Mouse (Mus musculus): ENCODE measurements around the gene Catsper3. TPM values are rescaled to one million over a fixed set of nuclear protein-coding genes. Genes with fewer than 3 reads are reported as not detected.
A peak's percentile ranks its signal among the peaks of the same experiment; 100 is the strongest.

Gene Catsper3
- polyA plus RNA-seq, 1 experiment = not detected

- H3K27me3 ChIP-seq (replicated peaks) = peaks cover 92% of the 10 kb centered on the region
- no peak overlapping the region for H3K4me3 ChIP-seq (replicated peaks)
- no peaks in the 10 kb centered on the region for H3K36me3 ChIP-seq (replicated peaks; ENCODE audit: low read length)
- TF ChIP-seq FLI1 (IDR thresholded peaks at IDR 0.05; ENCODE audit: low read length) (no peak), GATA1 (IDR thresholded peaks at IDR 0.05; ENCODE audit: borderline replicate concordance, low read length) (no peak)
- H3K4me1 ChIP-seq = peaks cover 29% of the 10 kb centered on the region
- H3K9me3 ChIP-seq = 0 out of 2 replicates have a peak, but pooled peaks cover 3% of the 10 kb centered on the region
These were observed 40.9 kb downstream of the Catsper3 start for GRCm38 (mm10) chr13:55825245-55825681.

GRCm38 (mm10) chr13:55826008-55826671 lies 41.8 kb downstream of the Catsper3 start:
- peaks cover 32% of the 10 kb centered on the region for H3K4me1 ChIP-seq
- TF ChIP-seq FLI1 (IDR thresholded peaks at IDR 0.05; ENCODE audit: low read length) (no peak), GATA1 (IDR thresholded peaks at IDR 0.05; ENCODE audit: borderline replicate concordance, low read length) (no peak)
- H3K4me3 ChIP-seq (replicated peaks) = no peak overlapping the region
- H3K27me3 ChIP-seq (replicated peaks) = peaks cover 94% of the 10 kb centered on the region
- H3K36me3 ChIP-seq (replicated peaks; ENCODE audit: low read length) = no peaks in the 10 kb centered on the region
- 0 out of 2 replicates have a peak, but pooled peaks cover 3% of the 10 kb centered on the region for H3K9me3 ChIP-seq

GRCm38 (mm10) chr13:55826796-55827678 lies 42.7 kb downstream of the Catsper3 start:
- H3K27me3 ChIP-seq (replicated peaks) = peaks cover 94% of the 10 kb centered on the region
- H3K9me3 ChIP-seq = 0 out of 2 replicates have a peak, but pooled peaks cover 3% of the 10 kb centered on the region
- TF ChIP-seq FLI1 (IDR thresholded peaks at IDR 0.05; ENCODE audit: low read length) (no peak), GATA1 (IDR thresholded peaks at IDR 0.05; ENCODE audit: borderline replicate concordance, low read length) (no peak)
- peaks cover 32% of the 10 kb centered on the region for H3K4me1 ChIP-seq
- H3K4me3 ChIP-seq (replicated peaks) = no peak overlapping the region
- no peaks in the 10 kb centered on the region for H3K36me3 ChIP-seq (replicated peaks; ENCODE audit: low read length)

GRCm38 (mm10) chr13:55827679-55828140 lies 43.3 kb downstream of the Catsper3 start:
- Histone ChIP-seq H3K4me3 (replicated peaks) (peak overlapping the region; percentile 81), H3K9me3 (0 out of 2 replicates have a peak, but pooled peaks cover 3% of the 10 kb centered on the region), H3K36me3 (replicated peaks; ENCODE audit: low read length) (no peaks in the 10 kb centered on the region), H3K27me3 (replicated peaks) (peaks cover 94% of the 10 kb centered on the region), H3K4me1 (peaks cover 32% of the 10 kb centered on the region)
- TF ChIP-seq FLI1 (IDR thresholded peaks at IDR 0.05; ENCODE audit: low read length) (no peak), GATA1 (IDR thresholded peaks at IDR 0.05; ENCODE audit: borderline replicate concordance, low read length) (no peak)

GRCm38 (mm10) chr13:55828141-55829017 lies 44.0 kb downstream of the Catsper3 start:
- Histone ChIP-seq H3K4me1 (peaks cover 32% of the 10 kb centered on the region), H3K36me3 (replicated peaks; ENCODE audit: low read length) (no peaks in the 10 kb centered on the region), H3K9me3 (0 out of 2 replicates have a peak, but pooled peaks cover 3% of the 10 kb centered on the region), H3K27me3 (replicated peaks) (peaks cover 94% of the 10 kb centered on the region), H3K4me3 (replicated peaks) (peak overlapping the region; percentile 81)
- no peak for TF ChIP-seq FLI1 (IDR thresholded peaks at IDR 0.05; ENCODE audit: low read length)

GRCm38 (mm10) chr13:55829018-55829655 lies 44.8 kb downstream of the Catsper3 start:
- peaks cover 32% of the 10 kb centered on the region for H3K4me1 ChIP-seq
- H3K9me3 ChIP-seq = 0 out of 2 replicates have a peak, but pooled peaks cover 3% of the 10 kb centered on the region
- no peak overlapping the region for H3K4me3 ChIP-seq (replicated peaks)
- TF ChIP-seq FLI1 (IDR thresholded peaks at IDR 0.05; ENCODE audit: low read length) (no peak), GATA1 (IDR thresholded peaks at IDR 0.05; ENCODE audit: borderline replicate concordance, low read length) (no peak)
- no peaks in the 10 kb centered on the region for H3K36me3 ChIP-seq (replicated peaks; ENCODE audit: low read length)
- H3K27me3 ChIP-seq (replicated peaks) = peaks cover 94% of the 10 kb centered on the region

GRCm38 (mm10) chr13:55830081-55830832 lies 45.9 kb downstream of the Catsper3 start:
- H3K4me3 ChIP-seq (replicated peaks) = no peak overlapping the region
- H3K27me3 ChIP-seq (replicated peaks) = peaks cover 94% of the 10 kb centered on the region
- H3K4me1 ChIP-seq = peaks cover 31% of the 10 kb centered on the region
- no peaks in the 10 kb centered on the region for H3K36me3 ChIP-seq (replicated peaks; ENCODE audit: low read length)
- TF ChIP-seq FLI1 (IDR thresholded peaks at IDR 0.05; ENCODE audit: low read length) (no peak), GATA1 (IDR thresholded peaks at IDR 0.05; ENCODE audit: borderline replicate concordance, low read length) (no peak)
- H3K9me3 ChIP-seq = 0 out of 2 replicates have a peak, but pooled peaks cover 2% of the 10 kb centered on the region
